Mouse (Mus musculus) kidney, postnatal 36 days (tissue): ENCODE measurements around the gene Farsb.
A peak's percentile ranks its signal among the peaks of the same experiment; 100 is the strongest.

ENCODE experiments used
- DNase-seq, 2 experiments: peaks; one replicate each; pipeline ENCODE4 v3.0.0; 2021 to 2022; ENCODE audit warnings: mixed read lengths in 2 of 2

The Farsb gene

DNA sequence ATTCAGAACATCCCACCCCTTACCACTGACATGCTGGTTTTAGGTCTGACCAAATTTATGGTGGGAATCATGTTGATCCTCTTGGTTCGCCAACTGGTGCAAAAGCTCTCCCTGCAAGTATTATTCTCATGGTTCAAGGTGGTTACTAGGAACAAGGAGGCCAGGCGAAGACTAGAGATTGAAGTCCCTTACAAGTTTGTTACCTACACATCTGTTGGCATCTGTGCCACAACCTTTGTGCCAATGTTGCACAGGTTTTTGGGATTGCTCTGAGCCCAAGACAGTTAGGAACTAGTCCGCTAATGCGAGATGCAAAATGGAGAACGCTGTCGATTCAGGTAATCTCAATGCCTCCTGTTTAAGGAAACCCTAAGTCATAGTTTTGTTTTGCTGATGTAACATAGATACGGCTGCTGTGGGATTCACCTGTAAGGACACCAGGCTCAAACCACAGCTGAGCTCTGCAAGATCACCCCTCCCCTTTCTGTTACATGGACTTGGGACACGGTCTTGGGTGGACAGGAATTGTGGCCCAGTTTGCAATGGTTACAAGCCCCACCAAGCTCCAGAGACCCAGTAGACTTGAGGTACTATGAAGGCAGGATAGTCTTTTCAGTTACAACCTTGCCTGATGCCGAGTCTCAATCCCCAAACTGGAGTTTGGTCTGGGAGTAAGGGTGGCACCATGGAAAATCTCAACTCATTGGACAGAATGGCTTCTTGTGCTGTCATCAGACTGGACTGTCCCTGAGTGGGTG, 71.4 kb downstream of the Farsb start:
- DNase-seq, result no peak

DNA sequence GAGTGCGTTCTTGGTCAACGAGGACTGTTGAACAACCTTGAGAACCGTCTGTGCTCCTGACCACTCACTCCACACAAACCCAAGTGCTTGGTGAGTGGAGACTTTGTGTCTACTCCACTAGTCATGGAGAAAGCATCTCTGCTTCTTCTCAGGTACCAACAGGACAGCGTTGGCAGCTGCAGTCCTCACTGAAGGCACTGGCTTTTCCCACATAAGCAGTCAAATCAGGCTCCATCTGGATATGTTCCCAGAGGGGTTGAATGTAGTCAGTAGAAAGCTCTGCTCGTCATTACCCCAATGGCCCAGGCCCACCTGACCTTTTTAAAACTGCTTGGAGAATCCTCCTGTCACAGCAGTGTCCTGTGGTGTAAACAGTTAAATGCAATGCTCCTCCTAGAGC, 74.3 kb downstream of the Farsb start:
- no peak for DNase-seq

DNA sequence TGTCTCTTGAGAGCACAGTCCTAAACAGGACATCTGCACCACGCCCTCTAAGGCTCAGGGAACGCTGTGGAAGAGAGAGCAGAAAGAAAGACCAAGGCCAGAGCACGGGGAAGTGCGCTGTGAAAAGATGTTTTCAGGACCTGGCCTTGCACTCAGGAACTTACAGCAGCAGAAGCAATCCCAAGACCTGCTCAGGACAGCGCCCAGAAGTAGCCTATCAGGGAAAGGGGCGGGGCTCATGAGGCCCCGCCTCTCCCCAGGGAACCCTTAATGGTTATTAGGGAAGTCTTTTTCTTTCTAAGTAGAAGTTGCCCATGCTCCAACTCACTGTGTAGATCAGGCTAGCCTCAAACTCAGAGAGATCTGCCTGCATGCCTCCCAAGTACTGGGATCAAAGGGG, 76.0 kb downstream of the Farsb start:
- peak; percentile 20 to 27 for DNase-seq

DNA sequence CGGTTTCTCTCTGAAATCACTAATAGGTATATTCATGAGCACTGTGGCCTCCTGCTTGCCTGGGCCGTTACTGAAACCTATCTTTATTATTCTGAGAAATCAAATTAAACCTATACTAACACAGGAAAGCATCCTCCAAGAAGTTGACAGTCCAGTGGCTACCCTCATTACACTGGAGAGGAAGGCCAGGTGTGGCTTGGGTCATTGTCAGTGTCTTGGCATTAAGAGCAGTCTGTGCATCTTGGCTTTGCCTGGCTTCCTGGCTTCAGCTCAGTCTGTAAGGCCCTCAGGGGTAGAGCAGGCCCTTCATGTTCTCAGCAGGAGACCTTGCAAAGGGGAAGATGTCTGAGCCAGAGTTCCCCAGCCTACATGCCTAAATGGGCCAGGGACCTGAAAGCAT, 79.3 kb downstream of the Farsb start:
- DNase-seq, result no peak

DNA sequence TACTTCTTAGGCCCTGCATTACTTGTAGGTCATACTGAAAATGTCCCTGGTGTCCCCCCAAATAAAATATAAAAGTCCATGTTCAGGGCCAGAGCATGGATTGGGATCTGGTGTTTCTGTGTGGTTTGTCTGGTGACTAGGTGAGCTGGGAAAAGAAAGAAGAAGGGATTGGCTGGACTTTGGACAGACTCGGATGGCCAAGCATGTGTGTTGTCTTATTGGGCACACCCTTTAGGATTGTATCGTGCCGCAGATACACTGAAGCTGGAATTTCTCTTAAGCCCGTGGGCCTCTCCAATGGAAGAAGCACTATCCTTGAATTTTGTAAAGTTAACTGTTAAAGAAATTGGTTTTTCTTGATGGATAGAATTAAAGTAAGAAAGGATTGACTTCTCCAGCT, 87.3 kb downstream of the Farsb start:
- no peak for DNase-seq

- no peak for DNase-seq
Measured at GRCm38 (mm10) chr1:78399755-78400154, 88.9 kb downstream of the Farsb start.

DNA sequence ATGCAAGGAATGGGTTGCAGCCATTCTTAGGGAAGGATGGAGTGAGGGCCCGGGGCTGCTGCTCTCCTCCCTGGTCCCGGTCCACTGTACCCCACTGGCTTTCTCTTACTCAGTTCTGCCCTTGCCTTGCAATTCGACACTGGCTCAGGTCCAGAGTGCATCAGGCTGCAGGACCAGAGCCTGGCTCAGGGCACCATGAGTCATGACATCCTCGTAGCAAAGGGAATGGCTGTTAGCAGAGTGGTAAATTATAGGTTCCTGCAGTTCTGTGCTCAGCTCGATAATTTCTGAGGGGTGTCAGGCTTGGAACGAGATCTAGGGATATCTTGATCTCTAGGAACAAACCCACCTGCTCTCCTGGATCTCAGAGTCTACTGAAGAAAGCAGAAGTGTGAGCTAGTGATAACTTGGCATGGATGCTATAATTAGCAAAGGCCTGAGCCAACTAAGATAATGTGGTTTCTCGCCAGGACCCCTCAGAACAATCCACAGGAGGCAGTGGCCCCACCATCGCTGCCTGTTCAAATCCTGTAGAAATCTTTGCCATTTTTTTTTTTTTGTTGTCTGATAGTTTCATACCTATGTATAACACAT, 92.3 kb downstream of the Farsb start:
- DNase-seq, result peak in 1 of 2 experiments; percentile 8

DNA sequence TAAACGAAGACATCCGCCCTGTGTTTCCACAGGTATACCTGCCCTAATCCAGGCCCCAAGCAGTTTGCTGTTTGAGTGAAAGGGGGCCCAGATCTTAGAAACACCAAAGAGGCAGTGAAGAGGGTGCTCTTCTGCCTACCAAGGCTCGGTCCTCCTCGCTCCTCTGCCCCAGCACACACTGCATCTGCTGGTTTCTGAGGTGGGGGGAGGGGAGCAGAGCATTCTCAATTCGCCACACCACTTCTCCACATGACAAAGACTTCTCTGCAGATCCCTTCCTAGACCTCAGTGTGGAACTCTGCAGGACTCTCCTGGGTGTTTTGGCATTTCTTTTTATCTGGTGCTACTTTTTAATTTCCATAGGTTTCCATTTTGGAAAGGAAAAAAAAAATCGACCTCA, 93.0 kb downstream of the Farsb start:
- DNase-seq, result no peak

- no peak for DNase-seq
Measured at GRCm38 (mm10) chr1:78395191-78395735, 93.4 kb downstream of the Farsb start.

DNA sequence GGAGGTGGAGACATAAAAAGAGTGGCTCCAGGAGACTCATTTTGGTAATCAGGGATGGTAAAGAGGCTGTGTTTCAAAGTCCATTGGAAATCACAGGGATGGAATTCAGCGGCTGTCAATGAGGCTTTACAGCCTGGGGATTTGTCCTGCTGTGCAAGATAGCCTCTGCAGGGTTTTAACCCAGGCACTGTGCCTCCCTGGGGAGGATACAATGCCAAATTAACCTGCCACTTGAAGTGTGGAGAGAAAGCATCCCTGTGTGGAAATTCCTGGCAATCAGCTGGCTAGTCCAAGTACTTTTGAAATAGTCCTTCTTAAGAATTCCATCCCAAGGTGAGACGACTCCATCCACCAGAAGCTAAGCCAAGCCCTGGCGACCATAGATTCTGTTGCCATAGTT, 99.8 kb downstream of the Farsb start:
- DNase-seq, result no peak

GRCm38 (mm10) chr1:78387854-78388253, 100.8 kb downstream of the Farsb start:
- DNase-seq, result no peak

DNA sequence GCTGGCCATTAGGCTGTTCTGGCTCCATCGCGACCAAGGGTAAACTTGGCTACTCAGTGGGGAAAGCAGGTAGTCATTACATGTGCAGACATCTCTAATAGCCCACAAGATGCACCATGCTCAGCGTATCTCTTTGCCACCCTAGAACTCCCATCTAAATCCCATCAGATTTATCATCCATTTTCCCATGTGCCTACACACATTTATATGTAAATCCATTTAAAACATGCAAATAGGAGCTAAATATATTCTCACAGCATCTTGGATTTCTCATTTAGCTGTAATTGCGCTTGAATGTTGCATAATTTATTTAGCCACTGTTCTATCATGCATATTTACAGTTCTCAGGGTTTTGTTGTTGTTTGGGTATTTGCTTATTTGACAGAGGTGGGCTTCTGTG, 107.7 kb downstream of the Farsb start:
- DNase-seq, result no peak

DNA sequence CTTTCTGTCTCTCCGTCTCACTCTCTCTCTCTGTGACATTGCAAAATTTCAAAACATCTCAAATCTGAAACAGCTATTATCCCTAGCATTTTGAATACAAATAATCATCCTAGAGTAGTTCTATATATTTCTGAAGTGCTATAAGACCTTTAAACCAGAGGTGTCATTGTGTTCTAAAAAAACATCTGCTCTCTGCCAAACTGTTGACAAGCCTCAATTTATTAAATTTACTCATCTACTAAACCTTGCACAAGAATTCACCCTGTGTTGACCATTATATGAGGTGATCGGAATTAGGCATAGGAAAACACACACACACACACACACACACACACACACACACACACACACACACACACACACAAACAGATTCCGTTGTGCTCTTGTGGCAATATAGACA, 113.6 kb downstream of the Farsb start:
- DNase-seq, result no peak

DNA sequence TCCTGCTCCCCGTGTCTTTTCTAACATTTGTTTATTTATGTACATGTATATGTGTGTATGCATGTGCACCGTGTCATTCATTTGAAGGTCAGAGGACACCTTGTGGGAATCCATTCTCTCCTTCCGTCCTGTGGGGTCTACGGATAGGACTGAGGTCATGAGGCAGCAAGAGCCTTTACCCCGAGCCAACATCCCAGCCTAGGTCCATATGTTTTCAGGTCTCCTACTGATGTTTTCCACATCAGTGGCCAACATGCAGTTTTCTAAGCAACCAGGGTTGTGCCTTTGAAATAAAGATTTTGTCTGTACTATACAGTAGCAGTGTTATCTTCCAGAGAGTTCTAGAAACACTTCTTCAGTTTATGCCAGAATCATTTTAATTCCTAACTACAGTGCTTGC, 114.9 kb downstream of the Farsb start:
- no peak for DNase-seq

- DNase-seq, result no peak
Measured at GRCm38 (mm10) chr1:78372316-78372715, 116.4 kb downstream of the Farsb start.

GRCm38 (mm10) chr1:78371569-78372236, 117.0 kb downstream of the Farsb start:
- no peak for DNase-seq

GRCm38 (mm10) chr1:78370121-78370520, 118.6 kb downstream of the Farsb start:
- DNase-seq, result no peak
